Mouse (Mus musculus): ENCODE measurements around the gene Hist2h2be. TPM values are rescaled to one million over a fixed set of nuclear protein-coding genes. Genes with fewer than 3 reads are reported as not detected.
A peak's percentile ranks its signal among the peaks of the same experiment; 100 is the strongest.
"Not testable (repeated sequence)": the region's sequence is repeated elsewhere in the genome, so short reads cannot be mapped to it uniquely, and the experiment has no call there.

Hist2h2be gene
- polyA plus RNA-seq, 1 experiment: 13.2 TPM

GRCm38 (mm10) chr3:96260220-96260619, 39.3 kb downstream of the Hist2h2be start:
- Histone ChIP-seq H3K4me1 (ENCODE audit: control insufficient read depth, insufficient read depth, insufficient read length, low read length) (peaks cover 7% of the 10 kb centered on the region; the same call in 1 of the 2 replicates), H3K27ac (replicated peaks; ENCODE audit: low read depth, low read length) (no peak overlapping the region), H3K4me3 (ENCODE audit: insufficient read depth, low read depth, low read length) (no peak overlapping the region)

GRCm38 (mm10) chr3:96261623-96262022, 40.7 kb downstream of the Hist2h2be start:
- H3K4me1 ChIP-seq (ENCODE audit: control insufficient read depth, insufficient read depth, insufficient read length, low read length): peaks cover 5% of the 10 kb centered on the region; the same call in 1 of the 2 replicates
- H3K27ac ChIP-seq (replicated peaks; ENCODE audit: low read depth, low read length): peak overlapping the region; percentile 41
- H3K4me3 ChIP-seq (ENCODE audit: insufficient read depth, low read depth, low read length): peak overlapping the region; percentile 94

GRCm38 (mm10) chr3:96262216-96262875, 41.4 kb downstream of the Hist2h2be start:
- Histone ChIP-seq H3K4me1 (ENCODE audit: control insufficient read depth, insufficient read depth, insufficient read length, low read length) (peaks cover 5% of the 10 kb centered on the region; the same call in 1 of the 2 replicates), H3K4me3 (ENCODE audit: insufficient read depth, low read depth, low read length) (peak overlapping the region; percentile 94), H3K27ac (replicated peaks; ENCODE audit: low read depth, low read length) (peak overlapping the region; percentile 94)

- H3K27ac ChIP-seq (replicated peaks; ENCODE audit: low read depth, low read length): peak within 1 kb of the TSS; percentile 97
- H3K4me3 ChIP-seq (ENCODE audit: insufficient read depth, low read depth, low read length): peak within 1 kb of the TSS; percentile 94
- peaks cover 5% of the 10 kb centered on the region; the same call in 1 of the 2 replicates for H3K4me1 ChIP-seq (ENCODE audit: control insufficient read depth, insufficient read depth, insufficient read length, low read length)
Observed at GRCm38 (mm10) chr3:96262979-96263550, 42.1 kb downstream of the Hist2h2be start, which contains the start of gene Hist2h4. Gene Hist2h4 (minus strand): TSS chr3:96263311.

- Histone ChIP-seq H3K27ac (replicated peaks; ENCODE audit: low read depth, low read length) (peak overlapping the region; percentile 97), H3K4me3 (ENCODE audit: insufficient read depth, low read depth, low read length) (peak overlapping the region; percentile 77), H3K4me1 (ENCODE audit: control insufficient read depth, insufficient read depth, insufficient read length, low read length) (peaks cover 5% of the 10 kb centered on the region; the same call in 1 of the 2 replicates)
Observed at GRCm38 (mm10) chr3:96263558-96264403, 42.9 kb downstream of the Hist2h2be start.

- Histone ChIP-seq H3K4me3 (ENCODE audit: insufficient read depth, low read depth, low read length) (peak overlapping the region; percentile 77), H3K4me1 (ENCODE audit: control insufficient read depth, insufficient read depth, insufficient read length, low read length) (peaks cover 5% of the 10 kb centered on the region; the same call in 1 of the 2 replicates), H3K27ac (replicated peaks; ENCODE audit: low read depth, low read length) (peak overlapping the region; percentile 97)
Observed at GRCm38 (mm10) chr3:96264404-96264949, 43.6 kb downstream of the Hist2h2be start.

GRCm38 (mm10) chr3:96266132-96266710, 45.3 kb downstream of the Hist2h2be start:
- no peak overlapping the region for H3K27ac ChIP-seq (replicated peaks; ENCODE audit: low read depth, low read length)
- H3K4me3 ChIP-seq (ENCODE audit: insufficient read depth, low read depth, low read length): no peak overlapping the region
- peaks cover 5% of the 10 kb centered on the region; the same call in 1 of the 2 replicates for H3K4me1 ChIP-seq (ENCODE audit: control insufficient read depth, insufficient read depth, insufficient read length, low read length)

- Histone ChIP-seq H3K4me3 (ENCODE audit: insufficient read depth, low read depth, low read length) (no peak overlapping the region), H3K27ac (replicated peaks; ENCODE audit: low read depth, low read length) (no peak overlapping the region), H3K4me1 (ENCODE audit: control insufficient read depth, insufficient read depth, insufficient read length, low read length) (peaks cover 5% of the 10 kb centered on the region; the same call in 1 of the 2 replicates)
Observed at GRCm38 (mm10) chr3:96267541-96267940, 46.6 kb downstream of the Hist2h2be start.

- peaks cover 5% of the 10 kb centered on the region; the same call in 1 of the 2 replicates for H3K4me1 ChIP-seq (ENCODE audit: control insufficient read depth, insufficient read depth, insufficient read length, low read length)
- H3K27ac ChIP-seq (replicated peaks; ENCODE audit: low read depth, low read length): peak within 1 kb of the TSS; percentile 72
- H3K4me3 ChIP-seq (ENCODE audit: insufficient read depth, low read depth, low read length): peak within 1 kb of the TSS; percentile 51
Observed at GRCm38 (mm10) chr3:96268051-96268775, 47.3 kb downstream of the Hist2h2be start, which contains the start of gene Hist2h3b. Gene Hist2h3b (plus strand): TSS chr3:96268654.

GRCm38 (mm10) chr3:96268776-96269378, 48.0 kb downstream of the Hist2h2be start:
- H3K27ac ChIP-seq (replicated peaks; ENCODE audit: low read depth, low read length): peak overlapping the region; percentile 72
- not testable (repeated sequence) for H3K4me1 ChIP-seq (ENCODE audit: control insufficient read depth, insufficient read depth, insufficient read length, low read length)
- H3K4me3 ChIP-seq (ENCODE audit: insufficient read depth, low read depth, low read length): peak overlapping the region; percentile 51

- Histone ChIP-seq H3K4me3 (ENCODE audit: insufficient read depth, low read depth, low read length) (peak within 1 kb of the TSS; percentile 61), H3K27ac (replicated peaks; ENCODE audit: low read depth, low read length) (peak within 1 kb of the TSS; percentile 72), H3K4me1 (ENCODE audit: control insufficient read depth, insufficient read depth, insufficient read length, low read length) (no peaks in the 10 kb centered on the region)
Observed at GRCm38 (mm10) chr3:96269511-96270474, 48.9 kb downstream of the Hist2h2be start, which contains the start of gene Hist2h2bb. Gene Hist2h2bb (plus strand): TSS chr3:96269752.

All from brown adipose tissue, adult 24 weeks (tissue).